ENCODE assay signal across 23 mouse cellular contexts in genomic region chr13:44250474-44251201, GRCm38 (mm10).
A peak's percentile ranks its signal among the peaks of the same experiment; 100 is the strongest.
DNase-seq lines count a peak whose midpoint lies in the region; ATAC-seq and TF ChIP-seq lines count a peak whose summit lies in the region.
"Had no signal": no experiment of that assay in that cellular context is flagged by ENCODE, and none has a peak within 500 bp of the region (broad histone marks: within the 10 kb centered on the region; RNA-seq: fewer than 3 reads in every experiment).

No protein-coding gene starts in this region.

- intact Hi-C loops in left cerebral cortex, postnatal 4 days (cut with DNase I): no loop called here
- intact Hi-C loops in left cerebral cortex, postnatal 36 days (cut with DNase I): no loop called here

- no peaks in the 10 kb centered on the region for H3K36me3 ChIP-seq in forebrain, embryonic 16.5 days (ENCODE audit: control insufficient read depth, insufficient read depth)
- H3K36me3 ChIP-seq in forebrain, embryonic 10.5 days (replicated peaks): no peaks in the 10 kb centered on the region
- H3K36me3 ChIP-seq: embryonic facial prominence, embryonic 15.5 days; heart, embryonic 13.5 days; hindbrain, embryonic 12.5 days; intestine, embryonic 15.5 days had no signal

- no peaks in the 10 kb centered on the region for H3K9me3 ChIP-seq in forebrain, embryonic 16.5 days (ENCODE audit: control insufficient read depth, low read length)
- H3K9me3 ChIP-seq in forebrain, embryonic 10.5 days: no peaks in the 10 kb centered on the region
- H3K9me3 ChIP-seq: embryonic facial prominence, embryonic 15.5 days; heart, embryonic 13.5 days; hindbrain, embryonic 12.5 days; intestine, embryonic 15.5 days had no signal

- H3K4me3 ChIP-seq in forebrain, embryonic 16.5 days (replicated peaks; ENCODE audit: low read length): no peak overlapping the region
- H3K4me3 ChIP-seq in forebrain, embryonic 10.5 days: no peak overlapping the region
- H3K4me3 ChIP-seq: embryonic facial prominence, embryonic 15.5 days; erythroblast, embryonic 14.5 days; gastrocnemius, adult 2 months; heart, embryonic 13.5 days; hindbrain, embryonic 12.5 days; intestine, embryonic 15.5 days had no signal

- no peak overlapping the region for H3K9ac ChIP-seq in forebrain, embryonic 16.5 days (replicated peaks; ENCODE audit: low read depth, low read length)
- H3K9ac ChIP-seq: embryonic facial prominence, embryonic 15.5 days; heart, embryonic 13.5 days; hindbrain, embryonic 12.5 days; intestine, embryonic 15.5 days had no signal

- no peak for TF ChIP-seq CTCF in brain, embryonic 14.5 days (IDR thresholded peaks at IDR 0.05; ENCODE audit: borderline replicate concordance, extremely low read depth, insufficient read depth, insufficient read length)

- TF ChIP-seq POLR2A in brain, embryonic 14.5 days (IDR thresholded peaks at IDR 0.05; ENCODE audit: borderline replicate concordance, extremely low read depth, insufficient read depth, insufficient read length, poor library complexity, severe bottlenecking): no peak

- no peak overlapping the region for H3K27ac ChIP-seq in forebrain, embryonic 16.5 days (ENCODE audit: low read length)
- no peak overlapping the region for H3K27ac ChIP-seq in forebrain, embryonic 10.5 days
- H3K27ac ChIP-seq: embryonic facial prominence, embryonic 15.5 days; gastrocnemius, adult 2 months; heart, embryonic 13.5 days; hindbrain, embryonic 12.5 days; intestine, embryonic 15.5 days had no signal

- no peak overlapping the region for H3K4me2 ChIP-seq in forebrain, embryonic 16.5 days (ENCODE audit: low read length)
- H3K4me2 ChIP-seq: embryonic facial prominence, embryonic 15.5 days; heart, embryonic 13.5 days; hindbrain, embryonic 12.5 days; intestine, embryonic 15.5 days had no signal

- peak; percentile 17 for DNase-seq in embryo, embryonic 10.5 days (ENCODE audit: low spot score)
- no peak for DNase-seq in embryo, embryonic 10 days (ENCODE audit: low spot score)
- DNase-seq in forebrain, embryonic 10.5 days (ENCODE audit: extremely low spot score, low spot score): no peak
- peak; percentile 66 for DNase-seq in left cerebral cortex, postnatal 4 days
- no peak for DNase-seq in left cerebral cortex, postnatal 36 days (ENCODE audit: low spot score in 2 of 2)
- DNase-seq in brain, embryonic 14.5 days (ENCODE audit: low read depth): peak; percentile 78
- DNase-seq: adrenal gland, postnatal 14 days; cerebellum, adult 2 months; cerebellum, postnatal 36 days; embryo, embryonic 11 days; gastrocnemius, adult 2 months; gastrocnemius, postnatal 25 days; heart, postnatal 36 days; kidney, adult 18-20 months had no signal

- peaks cover 12% of the 10 kb centered on the region; the same call in 1 of the 2 replicates for H3K4me1 ChIP-seq in forebrain, embryonic 16.5 days (replicated peaks; ENCODE audit: control insufficient read depth, insufficient read depth, low read length)
- H3K4me1 ChIP-seq in forebrain, embryonic 10.5 days: peaks cover 9% of the 10 kb centered on the region
- H3K4me1 ChIP-seq: hindbrain, embryonic 12.5 days; intestine, embryonic 15.5 days had no signal

- ATAC-seq in forebrain, embryonic 16.5 days: peak; percentile 75
- ATAC-seq: activated CD4-positive, CD25-positive, alpha-beta regulatory T cell, adult 4 months; intestine, embryonic 15.5 days; Patski had no signal

- WGBS in forebrain, embryonic 16.5 days: 57% methylated on average over 11 of the region's 11 CpGs
- WGBS in forebrain, embryonic 10.5 days: 88% methylated on average over 11 of the region's 11 CpGs

- H3K27me3 ChIP-seq in forebrain, embryonic 16.5 days (replicated peaks; ENCODE audit: control insufficient read depth, insufficient read depth, low read length): no peaks in the 10 kb centered on the region
- H3K27me3 ChIP-seq in forebrain, embryonic 10.5 days (ENCODE audit: poor library complexity, severe bottlenecking): peaks cover 11% of the 10 kb centered on the region; the same call in 1 of the 2 replicates
- H3K27me3 ChIP-seq: CH12.LX; heart, embryonic 13.5 days; intestine, embryonic 15.5 days; Patski had no signal

Comparison
In these comparisons a context has a peak if more than half of its experiments do, and no peak if none do; other contexts are left out.
1. DNase-seq: peak in embryo, embryonic 10.5 days (single experiment), left cerebral cortex, postnatal 4 days (single experiment) and brain, embryonic 14.5 days (single experiment); none in embryo, embryonic 10 days (single experiment), forebrain, embryonic 10.5 days (single experiment) and left cerebral cortex, postnatal 36 days (0 of 2).